8 mouse cellular contexts compared by ENCODE assay signal in the genomic region with DNA sequence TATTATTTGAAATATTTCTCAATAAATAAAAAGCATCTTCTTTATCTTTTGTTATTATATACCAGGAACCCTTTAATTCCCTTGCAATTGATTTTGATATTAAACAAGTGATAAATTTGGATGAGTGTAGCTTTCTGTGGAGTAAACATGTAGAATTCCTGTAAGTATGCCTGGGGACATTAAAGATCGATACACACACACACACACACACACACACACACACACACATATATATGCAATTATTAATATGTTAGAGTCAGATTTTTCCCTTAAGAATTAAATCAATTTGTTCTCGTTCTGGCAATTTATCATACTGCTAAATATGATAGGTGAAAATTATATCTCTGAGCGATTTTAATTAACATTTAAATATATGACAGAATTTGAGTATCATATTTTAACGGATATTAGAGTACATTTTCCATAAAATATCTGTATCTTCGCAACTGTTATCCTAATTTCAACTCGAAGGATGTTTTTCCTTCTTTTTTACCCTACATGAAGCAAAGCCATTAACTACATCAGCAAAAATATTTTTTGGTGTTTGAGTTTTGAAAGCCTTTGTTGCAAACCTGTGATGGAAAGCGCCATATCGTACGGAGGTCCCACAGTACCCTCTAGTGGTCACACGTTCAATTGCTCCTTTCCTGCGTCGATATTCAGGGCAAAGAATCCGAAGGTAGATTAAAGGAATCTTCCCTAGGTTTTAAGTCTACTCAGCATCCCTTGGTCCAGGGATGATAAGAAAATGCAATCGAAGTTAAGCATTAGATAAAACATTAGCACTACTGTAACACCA.
DNase-seq lines count a peak whose midpoint lies in the region; ATAC-seq lines count a peak whose summit lies in the region.

No protein-coding gene starts in this region.

- peak; percentile 8 for DNase-seq in liver
- peak; percentile 39 for DNase-seq in R1 (ENCODE audit: low read depth, low spot score)
- DNase-seq in left cerebral cortex, postnatal 4 days: peak; percentile 41
- DNase-seq in ovary, postnatal 36 days (ENCODE audit: low spot score): peak; percentile 8
- DNase-seq in heart, postnatal 25 days (ENCODE audit: low spot score): no peak

- no peaks in the 10 kb centered on the region for H3K36me3 ChIP-seq in liver, embryonic 12.5 days
- H3K36me3 ChIP-seq in hindbrain, embryonic 13.5 days: no peaks in the 10 kb centered on the region

- no peak overlapping the region for H3K9ac ChIP-seq in liver, embryonic 12.5 days
- no peak overlapping the region for H3K9ac ChIP-seq in hindbrain, embryonic 13.5 days

- H3K9me3 ChIP-seq in liver, embryonic 12.5 days (replicated peaks): no peaks in the 10 kb centered on the region
- no peaks in the 10 kb centered on the region for H3K9me3 ChIP-seq in hindbrain, embryonic 13.5 days

- H3K4me3 ChIP-seq in liver, embryonic 12.5 days: no peak overlapping the region
- no peak overlapping the region for H3K4me3 ChIP-seq in hindbrain, embryonic 13.5 days

- no peaks in the 10 kb centered on the region for H3K27me3 ChIP-seq in liver, embryonic 12.5 days (replicated peaks)
- no peaks in the 10 kb centered on the region for H3K27me3 ChIP-seq in hindbrain, embryonic 13.5 days

- H3K4me2 ChIP-seq in liver, embryonic 12.5 days: no peak overlapping the region
- H3K4me2 ChIP-seq in hindbrain, embryonic 13.5 days: no peak overlapping the region

- 15% methylated on average over 14 of the region's 14 CpGs for WGBS in liver, embryonic 12.5 days (ENCODE audit: insufficient replicate concordance)
- WGBS in hindbrain, embryonic 13.5 days: 18% methylated on average over 14 of the region's 14 CpGs

- intact Hi-C loops in left cerebral cortex, postnatal 4 days (cut with DNase I): no loop called here
- intact Hi-C loops in heart, postnatal 25 days (cut with DNase I): no loop called here

- no peak for ATAC-seq in liver, embryonic 12.5 days
- peak; percentile 90 for ATAC-seq in common myeloid progenitor, adult 5-6 weeks (replicated peaks; ENCODE audit: low read depth, poor library complexity, severe bottlenecking)
- ATAC-seq in hindbrain, embryonic 13.5 days (ENCODE audit: low FRiP score): peak; percentile 54; the same call in 1 of the 2 replicates

- no peaks in the 10 kb centered on the region for H3K4me1 ChIP-seq in liver, embryonic 12.5 days
- H3K4me1 ChIP-seq in hindbrain, embryonic 13.5 days (replicated peaks): no peaks in the 10 kb centered on the region

- H3K27ac ChIP-seq in liver, embryonic 12.5 days: no peak overlapping the region
- H3K27ac ChIP-seq in hindbrain, embryonic 13.5 days: no peak overlapping the region
